Mouse (Mus musculus) lung, adult 18-20 months (tissue): ENCODE measurements around the gene Sema6c.

Experiments used
- DNase-seq, 2 experiments: peaks; one replicate each; pipeline ENCODE4 v3.0.0; 2022; ENCODE audit warnings: mixed read lengths in 2 of 2

Sema6c gene

GRCm38 (mm10) chr3:95142617-95143011, 17.6 kb upstream of the Sema6c start:
- DNase-seq: peak; percentile 87

DNA sequence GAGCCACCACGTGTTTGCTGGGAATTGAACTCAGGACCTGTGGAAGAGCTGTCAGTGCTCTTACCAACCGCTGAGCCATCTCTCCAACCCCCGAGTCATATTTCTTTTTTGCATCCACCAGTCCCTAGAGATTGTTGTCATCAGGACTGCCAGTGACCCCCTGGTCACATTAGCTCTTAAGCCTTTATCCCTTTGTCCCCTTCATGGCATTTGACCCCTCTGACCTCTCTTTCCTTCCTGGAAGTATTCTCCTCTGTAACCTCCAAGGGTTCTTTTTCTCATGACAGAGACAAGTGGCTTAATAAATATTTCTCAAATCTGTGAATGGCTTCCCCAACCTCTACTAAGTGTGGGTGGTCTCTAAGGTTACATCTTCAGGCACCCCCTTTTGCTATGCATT, 12.3 kb upstream of the Sema6c start:
- DNase-seq: no peak

- peak; percentile 36 to 45 for DNase-seq
Observed at GRCm38 (mm10) chr3:95153874-95154273, 6.4 kb upstream of the Sema6c start.

GRCm38 (mm10) chr3:95159511-95159986, 708 bp upstream of the Sema6c start:
- no peak for DNase-seq

- DNase-seq: no peak
Observed at GRCm38 (mm10) chr3:95161041-95161551, 839 bp downstream of the Sema6c start.

DNA sequence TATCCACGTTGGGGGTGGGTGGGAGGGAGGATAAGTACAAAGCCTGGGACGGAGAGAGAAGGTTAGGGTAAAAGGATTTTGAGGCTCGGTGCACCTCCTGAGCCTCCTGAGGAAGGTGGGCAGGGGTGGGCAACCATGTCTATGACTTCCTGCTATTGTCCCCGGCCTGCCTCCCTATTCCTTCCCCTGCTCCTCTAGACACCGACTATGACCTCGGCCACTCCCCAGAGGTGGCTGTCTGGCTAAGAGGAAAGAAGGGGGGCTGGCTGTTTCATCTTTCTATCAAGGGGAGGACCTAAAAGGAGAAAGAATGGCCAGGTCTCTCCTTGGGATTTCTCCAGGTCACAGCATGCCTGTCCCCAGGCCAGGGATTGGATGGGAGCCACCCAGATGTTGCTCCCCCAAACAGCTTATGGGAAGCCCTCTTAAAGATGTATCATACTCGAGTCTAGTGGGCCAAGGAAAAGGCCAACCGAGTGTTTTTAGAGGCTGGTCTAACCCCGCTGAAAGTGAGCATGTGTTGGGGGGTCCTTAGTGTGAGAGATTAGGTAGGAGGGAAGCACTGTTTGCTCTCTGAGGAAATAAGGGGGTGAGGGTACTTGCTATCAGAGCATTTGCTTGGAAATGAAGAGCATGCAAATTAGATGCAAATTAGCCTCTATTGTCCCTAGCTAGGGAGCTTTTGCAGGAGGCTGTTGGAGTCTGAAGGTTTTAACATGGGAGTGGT, 1.5 kb downstream of the Sema6c start:
- no peak for DNase-seq

GRCm38 (mm10) chr3:95162345-95162628, 2.0 kb downstream of the Sema6c start:
- no peak for DNase-seq

- no peak for DNase-seq
Observed at GRCm38 (mm10) chr3:95163419-95164255, 3.4 kb downstream of the Sema6c start.

DNA sequence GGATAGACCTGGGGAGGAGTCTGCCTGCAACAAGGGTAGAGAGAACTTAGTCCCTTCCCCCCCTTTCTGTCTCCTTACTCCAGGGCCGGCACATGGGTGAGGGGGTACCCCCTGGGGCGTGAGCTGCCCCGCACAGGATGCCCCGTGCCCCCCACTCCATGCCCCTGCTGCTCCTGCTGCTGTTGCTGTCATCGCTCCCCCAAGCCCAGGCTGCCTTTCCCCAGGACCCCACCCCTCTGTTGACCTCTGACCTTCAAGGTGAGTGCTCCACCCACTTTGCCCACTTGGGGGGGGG, 3.9 kb downstream of the Sema6c start:
- DNase-seq: no peak

- DNase-seq: no peak
Observed at GRCm38 (mm10) chr3:95164840-95165239, 4.6 kb downstream of the Sema6c start.

DNA sequence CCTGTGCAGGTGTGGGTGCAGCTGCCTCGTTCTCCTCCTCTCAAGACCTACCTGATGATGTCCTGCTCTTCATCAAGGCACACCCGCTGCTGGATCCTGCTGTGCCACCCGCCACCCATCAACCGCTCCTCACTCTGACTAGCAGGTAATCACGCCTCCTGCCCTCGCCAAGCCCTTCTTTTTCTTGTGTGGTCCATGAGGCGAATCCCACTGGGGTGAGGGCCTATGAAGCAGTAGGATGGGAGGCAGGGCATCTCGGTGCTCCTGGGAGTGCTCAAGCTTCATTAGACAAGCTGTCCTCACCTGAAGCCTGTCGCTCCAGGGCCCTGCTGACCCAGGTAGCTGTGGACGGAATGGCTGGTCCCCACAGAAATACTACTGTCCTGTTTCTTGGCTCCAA, 9.7 kb downstream of the Sema6c start:
- DNase-seq: no peak

DNA sequence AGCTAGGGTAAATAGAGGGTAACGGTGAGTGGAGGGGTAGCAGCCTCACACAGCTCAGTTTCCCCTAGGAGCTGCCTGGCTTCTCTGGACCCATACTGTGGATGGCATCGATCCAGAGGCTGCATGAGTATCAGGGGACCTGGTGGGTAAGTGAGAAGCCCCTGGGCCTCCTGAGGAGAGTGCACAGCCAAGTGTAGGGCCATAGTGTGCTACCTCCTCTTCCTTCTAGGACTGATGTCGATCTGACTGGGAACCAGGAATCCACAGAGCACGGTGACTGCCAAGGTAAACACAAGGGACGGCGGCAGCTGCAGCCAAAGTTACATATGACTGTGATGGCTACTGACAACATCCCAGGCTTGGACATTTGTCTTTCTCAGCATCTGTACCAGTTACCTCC, 10.8 kb downstream of the Sema6c start:
- DNase-seq: no peak

- DNase-seq: no peak
Observed at GRCm38 (mm10) chr3:95172526-95173255, 12.4 kb downstream of the Sema6c start.

DNA sequence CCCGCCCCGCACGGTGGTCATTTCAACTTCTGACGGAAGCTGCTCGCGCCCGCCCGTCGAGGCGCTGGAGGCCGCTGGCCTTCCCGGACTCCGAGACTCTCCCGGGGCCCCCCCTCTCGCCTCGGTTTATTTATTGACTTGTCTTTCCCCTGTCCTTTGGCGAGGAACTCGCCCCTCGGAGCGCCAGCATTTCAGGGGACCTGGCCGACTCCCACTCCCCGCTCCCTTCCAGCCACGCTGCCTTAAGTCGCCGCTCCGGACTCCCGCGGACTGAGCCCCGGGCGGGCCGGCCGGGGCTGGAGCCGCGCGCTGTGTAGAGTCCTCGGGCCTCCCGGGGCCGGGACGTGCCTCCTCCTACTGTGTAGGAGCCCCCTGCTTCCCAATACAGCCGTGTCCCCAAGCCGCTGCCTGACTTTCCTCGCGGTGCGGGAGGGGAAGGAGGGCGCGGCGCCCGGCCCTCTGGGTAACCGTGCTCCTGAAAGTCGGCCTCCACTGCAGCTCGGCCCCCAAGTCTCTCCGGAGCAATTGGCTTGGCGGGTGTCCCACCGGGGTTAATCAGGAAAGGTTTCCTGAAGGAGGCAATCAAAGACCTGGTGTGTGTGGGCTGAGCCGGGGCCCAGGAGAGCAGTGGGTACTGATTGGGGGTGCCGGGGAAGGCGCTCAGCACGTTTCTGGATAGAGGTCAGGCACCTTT, 13.1 kb downstream of the Sema6c start:
- DNase-seq: peak in 1 of 2 experiments; percentile 14

DNA sequence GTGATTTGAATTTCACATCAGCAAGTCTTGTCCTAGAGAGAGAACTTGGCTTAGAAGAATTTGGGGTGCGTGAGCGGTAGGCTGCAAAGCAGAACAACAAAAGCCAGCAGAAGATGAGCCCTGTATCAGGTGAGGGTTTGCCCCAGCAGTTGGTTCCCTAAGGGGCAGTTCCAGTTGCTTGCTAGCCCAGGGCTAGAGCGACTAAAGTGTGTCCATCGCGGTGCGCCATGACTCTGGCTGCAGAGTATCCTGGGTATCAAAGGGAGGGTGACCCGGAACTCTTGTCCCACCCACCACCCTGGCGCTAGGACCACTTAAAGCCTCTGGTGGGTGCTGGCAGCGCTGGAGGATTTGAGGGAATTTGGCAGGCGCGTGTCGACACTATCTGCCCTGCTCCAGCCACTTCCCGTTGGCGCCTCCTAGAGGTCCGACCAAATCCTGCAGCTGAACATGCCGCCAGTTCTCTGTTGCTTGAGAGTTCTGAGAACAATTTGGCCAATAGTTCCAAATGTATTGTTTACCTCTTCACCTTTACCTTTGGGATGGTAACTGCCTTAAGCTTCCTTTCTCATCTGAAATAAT, 13.8 kb downstream of the Sema6c start:
- DNase-seq: peak; percentile 84 to 87

DNA sequence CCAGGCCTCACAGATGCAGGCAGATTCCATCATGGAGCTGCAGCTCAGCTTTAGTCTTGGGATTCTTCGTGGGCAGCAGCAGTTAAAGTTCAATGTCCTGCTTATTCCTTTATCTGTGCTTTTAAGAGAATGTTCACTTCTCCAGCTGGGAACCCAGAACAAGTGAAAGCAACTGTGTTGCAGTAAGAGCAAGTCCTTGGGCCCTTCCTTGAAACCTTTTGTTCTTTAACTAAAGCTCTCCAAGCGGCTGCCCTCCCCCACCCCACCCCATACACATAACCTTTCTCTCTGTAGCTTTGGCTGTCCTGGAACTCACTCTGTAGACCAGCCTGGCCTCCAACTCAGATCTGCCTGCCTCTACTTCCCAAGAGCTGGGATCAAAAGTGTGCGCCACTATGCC, 16.2 kb downstream of the Sema6c start:
- no peak for DNase-seq

GRCm38 (mm10) chr3:95177583-95177982, 17.3 kb downstream of the Sema6c start:
- DNase-seq: no peak

DNA sequence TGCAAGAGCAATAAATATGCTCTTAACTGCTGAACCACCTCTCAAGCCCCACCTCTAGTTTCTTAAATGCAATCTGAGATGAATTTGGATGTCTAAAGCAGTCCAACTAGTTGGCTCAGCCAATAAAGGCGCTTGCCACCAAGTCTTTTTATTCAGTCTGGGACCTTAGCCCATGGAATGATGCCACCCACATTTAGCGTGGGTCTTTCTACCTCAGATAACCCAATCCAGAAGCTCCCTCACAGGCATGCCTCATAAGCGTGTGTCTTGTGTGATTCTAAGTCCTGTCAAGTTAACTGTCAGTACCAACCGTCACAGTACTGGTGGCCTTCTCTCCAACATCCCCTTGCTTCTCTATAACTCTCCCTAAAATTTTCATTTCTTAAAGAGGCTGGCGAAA, 18.7 kb downstream of the Sema6c start:
- no peak for DNase-seq

- DNase-seq: no peak
Observed at GRCm38 (mm10) chr3:95179890-95180289, 19.6 kb downstream of the Sema6c start.

DNA sequence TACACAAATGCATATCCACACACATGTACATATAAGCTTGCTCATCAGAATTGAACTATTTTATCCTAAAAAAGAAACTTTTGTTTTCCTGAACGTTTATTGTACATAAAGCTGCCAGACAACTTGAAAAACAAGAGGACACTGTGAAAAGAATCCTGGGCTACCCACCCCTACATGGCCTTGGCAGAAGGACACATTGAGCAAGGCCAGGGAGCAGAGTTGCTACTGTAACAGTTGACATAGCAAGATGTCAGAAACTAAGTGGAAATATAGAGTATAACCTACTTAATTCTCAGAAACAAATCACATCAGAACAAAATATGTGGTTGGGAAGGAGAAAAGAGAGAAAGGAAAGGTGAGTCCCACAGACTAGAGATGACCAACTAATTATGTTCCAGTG, 21.6 kb downstream of the Sema6c start:
- DNase-seq: no peak

GRCm38 (mm10) chr3:95184796-95185577, 24.7 kb downstream of the Sema6c start:
- no peak for DNase-seq

DNA sequence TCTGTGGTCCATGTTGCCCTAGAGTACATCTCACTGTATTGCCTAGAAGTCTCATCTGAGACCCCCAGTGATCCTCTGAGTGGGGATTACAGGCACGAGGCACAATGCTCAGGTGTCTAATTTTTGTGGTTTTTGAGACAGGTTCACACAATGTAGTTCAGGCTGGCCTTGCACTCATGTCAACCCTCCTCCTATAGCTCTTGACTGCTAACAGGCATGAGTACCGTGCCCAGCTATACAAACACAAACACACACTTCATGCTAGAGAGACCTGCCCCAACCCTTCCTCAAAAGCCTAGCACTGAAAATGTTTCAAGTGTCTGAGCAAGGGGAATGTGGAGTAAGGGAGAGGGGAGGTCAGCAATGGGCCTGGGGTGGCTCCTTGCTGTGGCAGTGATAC, 25.8 kb downstream of the Sema6c start:
- no peak for DNase-seq
